Mouse (Mus musculus): Measurements from ENCODE around the gene Ldlrap1. TPM values are rescaled to one million over a fixed set of nuclear protein-coding genes. Genes with fewer than 3 reads are reported as not detected.
"Not testable (repeated sequence)": the region's sequence is repeated elsewhere in the genome, so short reads cannot be mapped to it uniquely, and the experiment has no call there.

Ldlrap1 gene
- polyA plus RNA-seq, 1 experiment from 2014 or later = 19.6 TPM

DNA sequence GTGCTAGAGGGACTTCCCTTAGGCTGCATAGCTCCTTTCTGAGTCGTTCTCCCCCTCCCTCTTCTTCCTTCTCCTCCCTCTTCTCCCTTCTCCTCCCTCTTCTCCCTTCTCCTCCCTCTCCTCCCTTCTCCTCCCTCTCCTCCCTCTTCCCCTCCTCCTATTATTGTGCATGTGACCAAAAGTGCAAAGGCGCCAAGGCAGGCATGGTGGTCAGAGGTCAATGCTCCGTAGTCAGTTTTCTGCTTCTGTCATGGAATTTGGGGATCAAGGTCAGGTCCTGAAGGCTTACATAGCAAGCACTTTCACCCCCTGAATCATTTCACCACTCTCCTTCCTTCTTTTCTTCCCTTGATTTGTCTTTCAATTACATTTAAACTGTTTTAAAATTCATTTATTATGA lies 31.0 kb upstream of the Ldlrap1 start:
- Histone ChIP-seq H3K27me3 (replicated peaks; ENCODE audit: control insufficient read depth, insufficient read depth, low read length) (no peaks in the 10 kb centered on the region), H3K9ac (ENCODE audit: low read depth, low read length) (no peak overlapping the region), H3K4me3 (ENCODE audit: low read length) (no peak overlapping the region), H3K9me3 (ENCODE audit: control insufficient read depth, low read length) (no peaks in the 10 kb centered on the region), H3K36me3 (ENCODE audit: control insufficient read depth, insufficient read depth, low read length) (no peaks in the 10 kb centered on the region), H3K4me1 (ENCODE audit: control insufficient read depth, insufficient read depth, low read length) (no peaks in the 10 kb centered on the region), H3K4me2 (ENCODE audit: low read depth, low read length) (no peak overlapping the region), H3K27ac (ENCODE audit: low read length) (no peak overlapping the region)
- 42% methylated on average over 3 of the region's 3 CpGs for WGBS
- ATAC-seq = no peak

DNA sequence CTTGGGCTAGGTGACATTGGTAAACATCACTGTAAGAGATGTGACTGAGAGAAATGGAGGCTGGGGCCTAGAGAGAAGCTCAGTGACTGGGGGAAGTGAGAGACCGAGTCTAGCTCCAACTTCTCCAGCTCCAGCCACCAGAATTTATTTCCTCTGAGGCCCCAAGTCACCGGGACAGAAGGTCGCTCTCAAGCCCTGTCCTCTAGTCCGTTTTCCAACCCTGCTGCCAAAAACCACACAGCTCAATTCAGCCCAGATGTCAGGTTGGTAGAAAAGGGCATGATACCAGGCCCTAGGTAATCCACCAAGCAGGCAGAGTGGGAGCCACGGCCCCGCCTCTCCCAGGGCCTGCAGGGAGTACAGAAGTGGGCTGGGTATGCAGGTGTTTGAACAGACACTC lies 29.8 kb upstream of the Ldlrap1 start:
- Histone ChIP-seq H3K9ac (ENCODE audit: low read depth, low read length) (no peak overlapping the region), H3K36me3 (ENCODE audit: control insufficient read depth, insufficient read depth, low read length) (no peaks in the 10 kb centered on the region), H3K9me3 (ENCODE audit: control insufficient read depth, low read length) (no peaks in the 10 kb centered on the region), H3K4me2 (ENCODE audit: low read depth, low read length) (no peak overlapping the region), H3K4me3 (ENCODE audit: low read length) (no peak overlapping the region), H3K27ac (ENCODE audit: low read length) (no peak overlapping the region), H3K27me3 (replicated peaks; ENCODE audit: control insufficient read depth, insufficient read depth, low read length) (no peaks in the 10 kb centered on the region), H3K4me1 (ENCODE audit: control insufficient read depth, insufficient read depth, low read length) (no peaks in the 10 kb centered on the region)
- 67% methylated on average over 6 of the region's 6 CpGs for WGBS
- ATAC-seq = no peak

DNA sequence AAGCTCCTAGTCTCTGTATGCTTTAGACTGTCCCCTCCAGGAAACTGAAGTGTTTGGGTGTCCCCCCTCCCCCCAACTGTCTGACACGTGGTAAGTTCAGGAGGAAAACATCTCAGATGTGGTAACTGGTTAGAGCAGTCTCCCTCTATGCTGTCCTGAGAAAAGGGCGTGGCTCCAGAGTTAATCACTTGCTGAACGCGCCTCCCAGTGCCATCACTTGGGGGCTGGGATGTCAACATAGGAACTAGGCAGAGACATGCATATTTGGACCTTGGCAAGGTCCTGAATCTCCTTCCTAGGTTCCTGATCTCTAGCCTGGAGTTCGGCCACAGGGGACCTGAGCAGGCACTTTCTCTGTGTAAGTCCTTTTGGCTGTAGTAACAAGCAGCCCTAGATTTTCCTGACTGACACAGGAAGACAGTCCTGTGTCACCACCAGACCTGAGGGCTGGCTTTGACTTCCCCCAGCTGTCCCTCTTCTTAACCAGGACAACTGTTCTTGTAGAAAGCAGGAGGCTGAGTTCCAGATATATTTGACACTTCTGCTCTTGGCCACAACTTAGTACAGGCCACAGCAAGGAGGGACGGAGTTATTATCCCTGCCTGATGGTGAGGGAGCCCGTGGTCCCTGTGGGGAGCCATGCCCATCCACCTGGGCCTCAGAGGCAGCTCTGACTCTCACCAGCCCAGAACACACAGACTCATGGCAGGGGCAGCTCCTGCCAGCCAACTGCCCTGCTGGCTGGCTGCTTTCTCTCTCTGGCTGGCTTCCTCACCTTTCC lies 28.9 kb upstream of the Ldlrap1 start:
- no peak overlapping the region for H3K4me3 ChIP-seq (ENCODE audit: low read length)
- no peaks in the 10 kb centered on the region for H3K4me1 ChIP-seq (ENCODE audit: control insufficient read depth, insufficient read depth, low read length)
- H3K36me3 ChIP-seq (ENCODE audit: control insufficient read depth, insufficient read depth, low read length) = no peaks in the 10 kb centered on the region
- peak; percentile 31; the same call in 1 of the 2 replicates for ATAC-seq
- H3K9ac ChIP-seq (ENCODE audit: low read depth, low read length) = no peak overlapping the region
- no peak overlapping the region for H3K4me2 ChIP-seq (ENCODE audit: low read depth, low read length)
- WGBS = 24% methylated on average over 7 of the region's 7 CpGs
- H3K27ac ChIP-seq (ENCODE audit: low read length) = no peak overlapping the region
- H3K27me3 ChIP-seq (replicated peaks; ENCODE audit: control insufficient read depth, insufficient read depth, low read length) = no peaks in the 10 kb centered on the region
- no peaks in the 10 kb centered on the region for H3K9me3 ChIP-seq (ENCODE audit: control insufficient read depth, low read length)

GRCm38 (mm10) chr4:134795819-134796485 lies 28.1 kb upstream of the Ldlrap1 start:
- Histone ChIP-seq H3K27ac (ENCODE audit: low read length) (no peak overlapping the region), H3K36me3 (ENCODE audit: control insufficient read depth, insufficient read depth, low read length) (no peaks in the 10 kb centered on the region), H3K4me1 (ENCODE audit: control insufficient read depth, insufficient read depth, low read length) (no peaks in the 10 kb centered on the region), H3K27me3 (replicated peaks; ENCODE audit: control insufficient read depth, insufficient read depth, low read length) (no peaks in the 10 kb centered on the region), H3K4me3 (ENCODE audit: low read length) (no peak overlapping the region), H3K4me2 (ENCODE audit: low read depth, low read length) (no peak overlapping the region), H3K9me3 (ENCODE audit: control insufficient read depth, low read length) (no peaks in the 10 kb centered on the region), H3K9ac (ENCODE audit: low read depth, low read length) (no peak overlapping the region)
- ATAC-seq = no peak
- WGBS = 84% methylated on average over 5 of the region's 5 CpGs

- not testable (repeated sequence) for H3K27ac ChIP-seq (ENCODE audit: low read length); H3K36me3 ChIP-seq (ENCODE audit: control insufficient read depth, insufficient read depth, low read length); H3K9me3 ChIP-seq (ENCODE audit: control insufficient read depth, low read length); H3K4me2 ChIP-seq (ENCODE audit: low read depth, low read length); H3K4me3 ChIP-seq (ENCODE audit: low read length); H3K27me3 ChIP-seq (replicated peaks; ENCODE audit: control insufficient read depth, insufficient read depth, low read length); ATAC-seq; H3K9ac ChIP-seq (ENCODE audit: low read depth, low read length); H3K4me1 ChIP-seq (ENCODE audit: control insufficient read depth, insufficient read depth, low read length)
These were observed 27.1 kb upstream of the Ldlrap1 start for GRCm38 (mm10) chr4:134794959-134795358.

DNA sequence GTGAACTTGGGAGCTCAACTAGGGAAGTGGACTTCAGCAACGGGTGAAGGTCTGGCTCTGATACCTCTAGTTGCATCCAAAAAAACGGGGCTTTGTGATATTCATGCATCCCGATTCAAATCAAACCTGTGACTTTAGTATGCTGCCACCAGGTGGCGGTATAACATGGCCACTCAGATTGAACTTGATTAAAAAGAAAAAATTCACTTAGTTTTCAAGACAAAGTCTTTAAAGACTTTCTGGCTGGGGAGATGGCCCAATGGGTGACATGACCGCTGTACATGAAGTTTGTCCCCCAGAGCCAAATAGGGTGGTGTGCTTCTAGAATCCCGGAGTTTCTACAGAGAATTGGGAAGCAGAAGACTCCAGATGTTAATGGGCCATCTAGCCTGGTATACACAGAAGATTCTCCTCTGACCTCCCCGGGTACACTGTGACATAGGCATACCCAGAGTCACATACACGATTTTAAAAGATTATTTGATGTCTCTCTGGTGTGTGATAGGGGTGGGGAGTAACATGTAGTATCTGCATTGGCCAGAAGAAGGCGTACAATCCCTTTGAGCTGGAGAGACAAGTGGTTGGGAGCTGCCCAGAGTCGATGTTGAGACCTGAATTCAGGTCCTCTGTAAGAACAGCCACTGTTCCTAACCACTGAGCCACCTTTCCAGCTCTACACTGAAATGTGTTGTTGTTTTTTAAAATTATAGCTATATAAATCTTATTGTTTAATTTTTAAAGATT lies 25.6 kb upstream of the Ldlrap1 start:
- no peak for ATAC-seq
- WGBS = 45% methylated on average over 10 of the region's 10 CpGs

DNA sequence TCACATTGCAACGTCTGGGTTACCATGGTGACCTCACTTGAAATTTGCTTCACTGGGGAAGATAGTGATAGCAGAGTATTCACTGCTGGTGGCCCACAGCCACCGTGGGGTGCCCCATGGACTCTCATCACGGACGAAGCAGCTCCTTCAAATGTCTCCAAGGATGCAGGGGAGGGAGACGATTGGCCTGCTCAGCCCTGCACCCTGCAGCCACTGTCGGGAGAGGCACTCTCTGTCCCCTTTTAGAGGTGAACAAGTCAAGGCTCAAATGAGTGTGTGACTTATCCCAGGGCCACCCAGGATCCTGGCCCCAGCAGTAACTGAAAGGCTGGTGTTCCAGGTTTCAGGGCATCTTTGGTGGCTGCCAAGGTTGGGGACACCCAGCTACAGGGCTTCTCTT lies 23.9 kb upstream of the Ldlrap1 start:
- Histone ChIP-seq H3K4me3 (ENCODE audit: low read length) (no peak overlapping the region), H3K9me3 (ENCODE audit: control insufficient read depth, low read length) (no peaks in the 10 kb centered on the region), H3K4me2 (ENCODE audit: low read depth, low read length) (no peak overlapping the region), H3K27me3 (replicated peaks; ENCODE audit: control insufficient read depth, insufficient read depth, low read length) (no peaks in the 10 kb centered on the region), H3K4me1 (ENCODE audit: control insufficient read depth, insufficient read depth, low read length) (no peaks in the 10 kb centered on the region), H3K9ac (ENCODE audit: low read depth, low read length) (no peak overlapping the region), H3K36me3 (ENCODE audit: control insufficient read depth, insufficient read depth, low read length) (no peaks in the 10 kb centered on the region), H3K27ac (ENCODE audit: low read length) (no peak overlapping the region)
- no peak for ATAC-seq
- 71% methylated on average over 6 of the region's 6 CpGs for WGBS

More for the DNA sequence above, 25.6 kb upstream of the Ldlrap1 start:
- H3K4me2 ChIP-seq (ENCODE audit: low read depth, low read length) = no peak overlapping the region
- no peaks in the 10 kb centered on the region for H3K9me3 ChIP-seq (ENCODE audit: control insufficient read depth, low read length)
- H3K27ac ChIP-seq (ENCODE audit: low read length) = no peak overlapping the region
- H3K4me1 ChIP-seq (ENCODE audit: control insufficient read depth, insufficient read depth, low read length) = no peaks in the 10 kb centered on the region
- no peak overlapping the region for H3K9ac ChIP-seq (ENCODE audit: low read depth, low read length)
- no peaks in the 10 kb centered on the region for H3K36me3 ChIP-seq (ENCODE audit: control insufficient read depth, insufficient read depth, low read length)
- H3K4me3 ChIP-seq (ENCODE audit: low read length) = no peak overlapping the region
- no peaks in the 10 kb centered on the region for H3K27me3 ChIP-seq (replicated peaks; ENCODE audit: control insufficient read depth, insufficient read depth, low read length)

- no peak overlapping the region for H3K9ac ChIP-seq (ENCODE audit: low read depth, low read length)
- H3K9me3 ChIP-seq (ENCODE audit: control insufficient read depth, low read length) = no peaks in the 10 kb centered on the region
- H3K27ac ChIP-seq (ENCODE audit: low read length) = no peak overlapping the region
- H3K36me3 ChIP-seq (ENCODE audit: control insufficient read depth, insufficient read depth, low read length) = no peaks in the 10 kb centered on the region
- ATAC-seq = no peak
- H3K27me3 ChIP-seq (replicated peaks; ENCODE audit: control insufficient read depth, insufficient read depth, low read length) = no peaks in the 10 kb centered on the region
- no peaks in the 10 kb centered on the region for H3K4me1 ChIP-seq (ENCODE audit: control insufficient read depth, insufficient read depth, low read length)
- 32% methylated on average over 10 of the region's 10 CpGs for WGBS
- no peak overlapping the region for H3K4me3 ChIP-seq (ENCODE audit: low read length)
- H3K4me2 ChIP-seq (ENCODE audit: low read depth, low read length) = no peak overlapping the region
These were observed 19.1 kb upstream of the Ldlrap1 start for GRCm38 (mm10) chr4:134786946-134787345.

- no peak for ATAC-seq
- 0 out of 2 replicates have a peak, but pooled peaks cover 4% of the 10 kb centered on the region for H3K4me1 ChIP-seq (ENCODE audit: control insufficient read depth, insufficient read depth, low read length)
- H3K4me3 ChIP-seq (ENCODE audit: low read length) = no peak overlapping the region
- H3K36me3 ChIP-seq (ENCODE audit: control insufficient read depth, insufficient read depth, low read length) = no peaks in the 10 kb centered on the region
- H3K9me3 ChIP-seq (ENCODE audit: control insufficient read depth, low read length) = no peaks in the 10 kb centered on the region
- no peak overlapping the region for H3K4me2 ChIP-seq (ENCODE audit: low read depth, low read length)
- no peaks in the 10 kb centered on the region for H3K27me3 ChIP-seq (replicated peaks; ENCODE audit: control insufficient read depth, insufficient read depth, low read length)
- H3K9ac ChIP-seq (ENCODE audit: low read depth, low read length) = no peak overlapping the region
- 55% methylated on average over 5 of the region's 5 CpGs for WGBS
- H3K27ac ChIP-seq (ENCODE audit: low read length) = no peak overlapping the region
These were observed 16.9 kb upstream of the Ldlrap1 start for GRCm38 (mm10) chr4:134784701-134785100.
